ENCODE assay signal across 35 mouse cellular contexts in genomic region chr1:116782471-116782989, GRCm38 (mm10). TPM values are rescaled to one million over a fixed set of nuclear protein-coding genes. Genes with fewer than 3 reads are reported as not detected.
DNase-seq lines count a peak whose midpoint lies in the region; ATAC-seq and TF ChIP-seq lines count a peak whose summit lies in the region.
"Had no signal": no experiment of that assay in that cellular context is flagged by ENCODE, and none has a peak within 500 bp of the region (broad histone marks: within the 10 kb centered on the region; RNA-seq: fewer than 3 reads in every experiment).

No protein-coding gene starts in this region.

- no peaks in the 10 kb centered on the region for H3K27me3 ChIP-seq in hindbrain, embryonic 12.5 days
- no peaks in the 10 kb centered on the region for H3K27me3 ChIP-seq in hindbrain, embryonic 11.5 days (ENCODE audit: control insufficient read depth, insufficient read depth, low read length)
- no peaks in the 10 kb centered on the region for H3K27me3 ChIP-seq in midbrain, postnatal 0 days (ENCODE audit: insufficient read depth, low read length)
- no peaks in the 10 kb centered on the region for H3K27me3 ChIP-seq in midbrain, embryonic 16.5 days (ENCODE audit: control insufficient read depth, insufficient read depth, low read depth, low read length)
- H3K27me3 ChIP-seq: heart, embryonic 13.5 days; limb, embryonic 12.5 days; liver, embryonic 15.5 days had no signal

- H3K9me3 ChIP-seq in hindbrain, embryonic 12.5 days (replicated peaks), result no peaks in the 10 kb centered on the region
- no peaks in the 10 kb centered on the region for H3K9me3 ChIP-seq in hindbrain, embryonic 11.5 days (ENCODE audit: control insufficient read depth, low read length)
- H3K9me3 ChIP-seq in midbrain, postnatal 0 days (ENCODE audit: low read length), result no peaks in the 10 kb centered on the region
- no peaks in the 10 kb centered on the region for H3K9me3 ChIP-seq in midbrain, embryonic 16.5 days (replicated peaks; ENCODE audit: control insufficient read depth, low read length, poor library complexity, severe bottlenecking)
- H3K9me3 ChIP-seq: limb, embryonic 12.5 days; liver, embryonic 15.5 days had no signal

- no peak overlapping the region for H3K27ac ChIP-seq in hindbrain, embryonic 12.5 days
- H3K27ac ChIP-seq in hindbrain, embryonic 11.5 days (ENCODE audit: low read depth, low read length), result no peak overlapping the region
- H3K27ac ChIP-seq in midbrain, postnatal 0 days (ENCODE audit: low read depth, low read length), result no peak overlapping the region
- H3K27ac ChIP-seq in midbrain, embryonic 16.5 days (ENCODE audit: low read length), result no peak overlapping the region
- H3K27ac ChIP-seq: heart, embryonic 13.5 days; limb, embryonic 12.5 days; liver, embryonic 15.5 days; stomach, postnatal 0 days had no signal

- 92% methylated on average over 8 of the region's 8 CpGs for WGBS in hindbrain, embryonic 12.5 days
- 93% methylated on average over 8 of the region's 8 CpGs for WGBS in hindbrain, embryonic 11.5 days
- 93% methylated on average over 8 of the region's 8 CpGs for WGBS in midbrain, postnatal 0 days
- 89% methylated on average over 8 of the region's 8 CpGs for WGBS in midbrain, embryonic 16.5 days

- peak; percentile 13 to 40 for DNase-seq in cerebellum, postnatal 14 days
- DNase-seq in cerebellum, adult 9-10 months, result no peak
- no peak for DNase-seq in hindbrain, embryonic 11.5 days (ENCODE audit: low spot score)
- DNase-seq in midbrain, postnatal 0 days (ENCODE audit: low spot score), result peak; percentile 33
- no peak for DNase-seq in layer of hippocampus, postnatal 10 days (ENCODE audit: low spot score in 2 of 2)
- DNase-seq: adrenal gland, adult 8-10 months; cerebellum, postnatal 36 days; heart, postnatal 10 days; kidney, adult 9 months; kidney, postnatal 10 days; lung, embryonic 14.5 days; right cerebral cortex, postnatal 4 days; thymus, adult 18-20 months; thymus, postnatal 25 days had no signal

- no peak overlapping the region for H3K4me3 ChIP-seq in hindbrain, embryonic 12.5 days
- no peak overlapping the region for H3K4me3 ChIP-seq in hindbrain, embryonic 11.5 days (ENCODE audit: low read depth, low read length)
- no peak overlapping the region for H3K4me3 ChIP-seq in midbrain, postnatal 0 days (ENCODE audit: low read depth, low read length)
- no peak overlapping the region for H3K4me3 ChIP-seq in midbrain, embryonic 16.5 days (ENCODE audit: low read depth, low read length)
- H3K4me3 ChIP-seq: heart, embryonic 13.5 days; limb, embryonic 12.5 days; liver, embryonic 15.5 days had no signal

- 0 out of 2 replicates have a peak, but pooled peaks have one; percentile 46 for ATAC-seq in hindbrain, embryonic 12.5 days (ENCODE audit: low FRiP score)
- ATAC-seq in hindbrain, embryonic 11.5 days (ENCODE audit: low FRiP score), result no peak
- no peak for ATAC-seq in midbrain, postnatal 0 days (ENCODE audit: low FRiP score)
- no peak for ATAC-seq in midbrain, embryonic 16.5 days
- ATAC-seq: forebrain, embryonic 16.5 days; intestine, postnatal 0 days had no signal

- no peak overlapping the region for H3K9ac ChIP-seq in hindbrain, embryonic 12.5 days
- no peak overlapping the region for H3K9ac ChIP-seq in hindbrain, embryonic 11.5 days (ENCODE audit: low read depth, low read length)
- H3K9ac ChIP-seq in midbrain, postnatal 0 days (replicated peaks; ENCODE audit: low read length, poor library complexity, severe bottlenecking), result no peak overlapping the region
- H3K9ac ChIP-seq in midbrain, embryonic 16.5 days (ENCODE audit: low read depth, low read length), result no peak overlapping the region
- H3K9ac ChIP-seq: heart, embryonic 13.5 days; limb, embryonic 12.5 days; liver, embryonic 15.5 days; lung, embryonic 14.5 days had no signal

- no peak overlapping the region for H3K4me2 ChIP-seq in hindbrain, embryonic 12.5 days (replicated peaks)
- no peak overlapping the region for H3K4me2 ChIP-seq in hindbrain, embryonic 11.5 days (replicated peaks; ENCODE audit: low read depth, low read length)
- no peak overlapping the region for H3K4me2 ChIP-seq in midbrain, postnatal 0 days (ENCODE audit: low read depth, low read length, poor library complexity, severe bottlenecking)
- H3K4me2 ChIP-seq in midbrain, embryonic 16.5 days (ENCODE audit: low read length), result no peak overlapping the region
- H3K4me2 ChIP-seq: heart, embryonic 13.5 days; limb, embryonic 12.5 days; liver, embryonic 15.5 days; lung, embryonic 14.5 days; midbrain, embryonic 11.5 days had no signal

- no peaks in the 10 kb centered on the region for H3K4me1 ChIP-seq in hindbrain, embryonic 12.5 days
- H3K4me1 ChIP-seq in hindbrain, embryonic 11.5 days (replicated peaks; ENCODE audit: control insufficient read depth, insufficient read depth, low read length), result no peaks in the 10 kb centered on the region
- no peaks in the 10 kb centered on the region for H3K4me1 ChIP-seq in midbrain, postnatal 0 days (ENCODE audit: insufficient read depth, low read length)
- H3K4me1 ChIP-seq in midbrain, embryonic 16.5 days (ENCODE audit: control insufficient read depth, insufficient read depth, low read length), result no peaks in the 10 kb centered on the region
- H3K4me1 ChIP-seq: heart, embryonic 13.5 days; limb, embryonic 12.5 days; liver, embryonic 15.5 days had no signal

- H3K36me3 ChIP-seq in hindbrain, embryonic 12.5 days, result no peaks in the 10 kb centered on the region
- no peaks in the 10 kb centered on the region for H3K36me3 ChIP-seq in hindbrain, embryonic 11.5 days (ENCODE audit: control insufficient read depth, insufficient read depth, low read length)
- H3K36me3 ChIP-seq in midbrain, postnatal 0 days (ENCODE audit: insufficient read depth, low read length), result no peaks in the 10 kb centered on the region
- no peaks in the 10 kb centered on the region for H3K36me3 ChIP-seq in midbrain, embryonic 16.5 days (ENCODE audit: control insufficient read depth, insufficient read depth, low read length)
- H3K36me3 ChIP-seq: G1E; heart, embryonic 13.5 days; limb, embryonic 12.5 days; liver, embryonic 15.5 days had no signal

- TF ChIP-seq CTCF in midbrain, postnatal 0 days (IDR thresholded peaks at IDR 0.05), result no peak

RNA-seq across cellular contexts. Expression of gene Gm19965, which starts 20.3 kb away (rescaled TPM):
- polyA plus RNA-seq in hindbrain, embryonic 12.5 days (2016; fragmentation: Nextera tagmentation; extraction: Ambion mirVana), result not detected in 2 replicates
- polyA plus RNA-seq in hindbrain, embryonic 11.5 days (2014; fragmentation: Nextera tagmentation; extraction: Ambion mirVana), result not detected in 2 replicates
- total RNA-seq in midbrain, postnatal 0 days (2014; rRNA removed), result not detected in 2 replicates
- polyA plus RNA-seq in midbrain, postnatal 0 days (2015; fragmentation: Nextera tagmentation; extraction: Ambion mirVana), result not detected in 2 replicates
- not detected in 2 replicates for polyA plus RNA-seq in midbrain, embryonic 16.5 days (2015; fragmentation: Nextera tagmentation; extraction: Ambion mirVana)
- total RNA-seq in layer of hippocampus, postnatal 10 days (2021), result not detected
- total RNA-seq: adrenal gland, adult 8-10 months; adrenal gland, postnatal 4 days; gastrocnemius, adult 8-10 months; heart, adult 8-10 months; heart, postnatal 10 days; left cerebral cortex, postnatal 10 days; liver, adult 2 months; megakaryocyte progenitor cell, adult 5-6 weeks; monocyte, adult 5-6 weeks had no signal
- polyA plus RNA-seq: embryonic facial prominence, embryonic 11.5 days; forebrain, embryonic 16.5 days; G1E; gonadal fat pad, adult 2 months; heart, embryonic 13.5 days; intestine, postnatal 0 days; large intestine, adult 2 months; limb, embryonic 12.5 days; liver, adult 2 months; liver, embryonic 15.5 days; lung, embryonic 14.5 days; midbrain, embryonic 11.5 days; spleen, adult 2 months; stomach, postnatal 0 days had no signal

Comparison
In these comparisons a context has a peak if more than half of its experiments do, and no peak if none do; other contexts are left out.
1. DNase-seq: peak in cerebellum, postnatal 14 days (2 of 2) and midbrain, postnatal 0 days (single experiment); none in cerebellum, adult 9-10 months (single experiment), hindbrain, embryonic 11.5 days (single experiment) and layer of hippocampus, postnatal 10 days (0 of 2).